Mouse (Mus musculus): ENCODE measurements around the gene Nptxr. TPM values are rescaled to one million over a fixed set of nuclear protein-coding genes. Genes with fewer than 3 reads are reported as not detected.

Gene Nptxr
- polyA plus RNA-seq, 1 experiment from 2014 or later, result 1.2 TPM

DNA sequence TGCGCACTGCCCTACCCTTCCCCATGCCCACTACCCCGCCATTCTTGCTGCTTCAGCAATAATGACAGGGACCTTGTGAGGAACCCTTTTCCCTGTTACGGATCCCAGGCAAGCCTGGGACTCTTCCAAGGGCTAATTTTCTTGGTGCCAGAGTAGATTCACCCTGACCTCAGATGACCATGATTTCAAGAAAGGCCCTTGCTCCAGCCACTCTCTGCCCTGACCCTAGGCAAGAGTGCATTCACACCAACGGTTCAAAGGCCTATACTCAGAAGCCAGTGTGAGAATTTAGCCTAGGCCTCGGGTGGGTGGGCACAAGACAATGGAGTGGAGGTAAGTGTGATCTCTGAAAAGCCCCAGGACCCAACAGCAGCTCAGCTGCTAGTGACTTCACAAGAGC, 24.9 kb upstream of the Nptxr start:
- peaks cover 6% of the 10 kb centered on the region; the same call in 1 of the 2 replicates for H3K4me1 ChIP-seq (ENCODE audit: insufficient read depth, low read depth, low read length)
- DNase-seq (ENCODE audit: low spot score) (no peak), ATAC-seq (no peak)
- no peak overlapping the region for H3K4me3 ChIP-seq (ENCODE audit: low read depth, low read length)
- TF ChIP-seq CTCF (IDR thresholded peaks at IDR 0.05) (no peak), EP300 (IDR thresholded peaks at IDR 0.05) (no peak)
- H3K4me2 ChIP-seq (replicated peaks; ENCODE audit: low read depth, low read length), result no peak overlapping the region
- peaks cover 7% of the 10 kb centered on the region; the same call in 1 of the 2 replicates for H3K36me3 ChIP-seq (ENCODE audit: insufficient read depth, low read length)
- H3K9ac ChIP-seq (replicated peaks; ENCODE audit: low read depth), result no peak overlapping the region
- H3K27me3 ChIP-seq (replicated peaks; ENCODE audit: insufficient read depth, low read length), result no peaks in the 10 kb centered on the region
- 81% methylated on average over 5 of the region's 5 CpGs for WGBS
- no peaks in the 10 kb centered on the region for H3K9me3 ChIP-seq (ENCODE audit: low read length)
- no peak overlapping the region for H3K27ac ChIP-seq (ENCODE audit: low read length)

DNA sequence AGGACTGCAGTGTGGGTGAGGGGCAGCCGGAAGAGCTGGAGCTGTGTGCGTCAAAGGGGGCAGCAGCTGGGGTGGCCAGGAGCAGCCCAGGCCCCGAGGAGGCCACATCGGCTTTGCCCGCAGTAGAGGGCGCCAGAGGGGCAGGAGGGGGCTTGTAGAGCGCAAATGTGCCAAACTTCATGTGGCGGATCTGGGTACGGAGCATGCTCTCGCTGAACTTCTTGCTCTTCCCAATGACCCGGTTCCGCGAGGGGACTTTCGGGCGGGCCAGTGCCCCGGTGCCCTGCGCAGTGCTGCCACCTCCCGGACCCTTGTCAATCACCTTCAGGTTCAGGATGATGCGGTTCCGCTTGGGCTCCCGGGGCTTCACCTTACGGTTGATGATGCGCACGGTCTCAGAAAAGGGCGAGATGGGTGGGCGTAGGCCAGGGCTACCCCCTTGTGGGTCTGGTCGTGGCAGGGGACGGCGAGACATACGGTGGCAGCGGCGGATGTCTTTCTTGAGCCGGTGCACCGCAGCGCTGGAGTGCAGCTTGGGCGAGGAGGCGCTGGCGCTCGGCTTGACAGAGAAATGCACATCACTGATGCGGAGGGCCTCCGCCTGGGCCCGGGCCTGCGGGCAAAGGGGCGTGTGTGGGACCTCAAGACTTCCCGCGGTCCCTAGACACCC, 23.9 kb upstream of the Nptxr start:
- H3K27me3 ChIP-seq (replicated peaks; ENCODE audit: insufficient read depth, low read length), result no peaks in the 10 kb centered on the region
- TF ChIP-seq CTCF (IDR thresholded peaks at IDR 0.05), result peak; percentile 61
- no peak for TF ChIP-seq EP300 (IDR thresholded peaks at IDR 0.05)
- WGBS, result 61% methylated on average over 43 of the region's 46 CpGs
- no peak overlapping the region for H3K4me2 ChIP-seq (replicated peaks; ENCODE audit: low read depth, low read length)
- no peak overlapping the region for H3K4me3 ChIP-seq (ENCODE audit: low read depth, low read length)
- H3K27ac ChIP-seq (ENCODE audit: low read length), result no peak overlapping the region
- H3K9ac ChIP-seq (replicated peaks; ENCODE audit: low read depth), result no peak overlapping the region
- DNase-seq (ENCODE audit: low spot score) (no peak), ATAC-seq (no peak)
- H3K36me3 ChIP-seq (ENCODE audit: insufficient read depth, low read length), result peaks cover 7% of the 10 kb centered on the region; the same call in 1 of the 2 replicates
- H3K4me1 ChIP-seq (ENCODE audit: insufficient read depth, low read depth, low read length), result peaks cover 6% of the 10 kb centered on the region; the same call in 1 of the 2 replicates
- H3K9me3 ChIP-seq (ENCODE audit: low read length), result no peaks in the 10 kb centered on the region

DNA sequence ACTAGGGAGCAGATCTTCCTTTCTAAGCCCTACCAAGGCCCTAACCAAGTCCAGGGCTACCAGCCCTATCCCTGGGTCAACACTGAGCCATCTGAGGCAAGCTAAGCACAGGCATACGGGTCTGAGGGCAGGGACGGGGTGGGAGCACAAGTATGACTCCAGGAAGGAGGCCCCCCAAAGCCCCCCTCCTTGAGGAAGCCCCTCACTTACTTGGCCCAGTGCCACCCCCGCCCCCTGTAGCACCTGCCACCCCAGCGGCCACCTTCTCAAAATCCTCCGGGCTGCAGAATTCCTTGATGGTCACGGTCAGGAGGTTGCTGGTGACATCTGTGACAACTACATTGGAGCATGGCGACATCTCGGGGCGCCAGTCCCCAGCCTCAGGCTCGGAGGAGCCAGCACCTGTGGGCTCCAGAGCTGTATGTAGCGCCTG, 23.2 kb upstream of the Nptxr start:
- DNase-seq (ENCODE audit: low spot score) (no peak), ATAC-seq (no peak)
- Histone ChIP-seq H3K36me3 (ENCODE audit: insufficient read depth, low read length) (peaks cover 7% of the 10 kb centered on the region; the same call in 1 of the 2 replicates), H3K9me3 (ENCODE audit: low read length) (no peaks in the 10 kb centered on the region), H3K27me3 (replicated peaks; ENCODE audit: insufficient read depth, low read length) (no peaks in the 10 kb centered on the region), H3K9ac (replicated peaks; ENCODE audit: low read depth) (no peak overlapping the region), H3K4me3 (ENCODE audit: low read depth, low read length) (no peak overlapping the region), H3K4me2 (replicated peaks; ENCODE audit: low read depth, low read length) (no peak overlapping the region), H3K4me1 (ENCODE audit: insufficient read depth, low read depth, low read length) (peaks cover 6% of the 10 kb centered on the region; the same call in 1 of the 2 replicates), H3K27ac (ENCODE audit: low read length) (no peak overlapping the region)
- TF ChIP-seq EP300 (IDR thresholded peaks at IDR 0.05) (no peak), CTCF (IDR thresholded peaks at IDR 0.05) (no peak)
- 81% methylated on average over 11 of the region's 11 CpGs for WGBS

DNA sequence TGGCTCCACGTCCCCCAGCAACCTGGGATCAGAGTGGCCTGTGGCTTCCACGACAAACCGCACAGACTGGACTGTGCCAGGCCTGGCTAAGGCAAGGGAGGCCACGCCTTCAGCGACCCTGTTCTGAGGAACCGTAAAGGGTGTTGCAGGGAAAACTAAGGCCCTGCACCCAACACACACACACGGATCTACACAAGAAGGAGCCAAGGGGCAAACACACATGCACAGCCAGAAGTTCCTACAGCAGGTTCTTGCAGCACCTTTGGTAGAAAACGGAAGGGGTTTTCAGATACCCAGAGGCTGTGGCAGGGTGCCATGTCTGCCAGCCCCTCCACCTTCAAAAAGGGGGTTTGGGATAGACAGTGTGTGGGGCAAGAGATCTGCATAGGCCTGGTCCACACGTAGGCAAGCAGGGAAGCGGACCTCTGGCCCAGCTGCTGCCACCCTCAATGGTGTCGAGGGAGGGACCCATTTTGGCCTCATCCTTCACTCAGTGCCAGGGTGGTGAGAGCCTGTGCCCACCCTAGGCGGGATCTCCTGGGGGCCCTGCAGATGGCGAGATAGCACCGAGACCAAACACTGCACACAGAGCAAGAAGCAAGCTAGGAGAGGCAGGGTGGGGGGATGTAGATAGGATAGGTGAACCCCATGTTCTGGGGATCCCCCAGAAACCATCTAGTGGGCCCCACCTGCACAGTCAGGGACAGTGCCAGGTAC, 22.7 kb upstream of the Nptxr start:
- 77% methylated on average over 14 of the region's 14 CpGs for WGBS
- no peak overlapping the region for H3K9ac ChIP-seq (replicated peaks; ENCODE audit: low read depth)
- H3K4me1 ChIP-seq (ENCODE audit: insufficient read depth, low read depth, low read length), result peaks cover 6% of the 10 kb centered on the region; the same call in 1 of the 2 replicates
- no peak overlapping the region for H3K4me2 ChIP-seq (replicated peaks; ENCODE audit: low read depth, low read length)
- no peak overlapping the region for H3K4me3 ChIP-seq (ENCODE audit: low read depth, low read length)
- H3K36me3 ChIP-seq (ENCODE audit: insufficient read depth, low read length), result peaks cover 7% of the 10 kb centered on the region; the same call in 1 of the 2 replicates
- no peaks in the 10 kb centered on the region for H3K27me3 ChIP-seq (replicated peaks; ENCODE audit: insufficient read depth, low read length)
- TF ChIP-seq EP300 (IDR thresholded peaks at IDR 0.05) (no peak), CTCF (IDR thresholded peaks at IDR 0.05) (no peak)
- no peaks in the 10 kb centered on the region for H3K9me3 ChIP-seq (ENCODE audit: low read length)
- H3K27ac ChIP-seq (ENCODE audit: low read length), result no peak overlapping the region
- DNase-seq (ENCODE audit: low spot score), result no peak
- no peak for ATAC-seq

DNA sequence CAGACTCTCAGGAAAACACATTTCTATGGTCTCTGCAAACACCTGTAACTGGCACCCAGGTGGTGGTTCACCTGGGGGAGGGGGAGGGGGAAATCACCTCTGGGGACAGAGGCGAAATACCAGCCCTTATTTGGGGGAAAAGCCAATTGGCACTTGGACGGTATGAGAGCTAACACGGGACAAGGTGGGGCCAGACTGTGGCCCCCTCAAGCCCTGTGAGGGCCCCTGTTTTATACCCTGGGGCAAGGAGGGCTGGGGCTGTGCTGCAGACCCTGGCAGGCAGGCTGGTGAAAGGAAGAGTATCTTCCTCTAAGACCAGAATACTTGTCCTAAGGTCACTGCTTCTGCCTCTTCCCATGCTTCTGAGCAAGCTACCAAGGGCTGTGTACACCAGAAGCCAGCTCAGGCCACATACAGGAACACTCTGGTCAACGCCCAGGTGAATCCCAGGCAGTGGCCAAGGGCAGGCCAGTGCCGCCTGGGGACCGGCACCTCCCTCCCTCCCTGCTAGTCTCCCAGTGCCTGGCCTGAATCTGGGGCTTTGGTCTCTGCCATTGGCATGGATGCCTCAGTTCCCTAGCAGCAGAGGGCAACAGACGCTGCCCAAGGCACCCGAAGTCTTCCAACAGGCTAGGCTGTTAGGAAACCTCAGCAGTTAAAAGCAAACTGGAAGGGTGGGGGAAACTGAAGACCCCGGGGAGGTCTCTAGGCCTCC, 21.8 kb upstream of the Nptxr start:
- no peak for DNase-seq (ENCODE audit: low spot score)
- H3K4me3 ChIP-seq (ENCODE audit: low read depth, low read length), result no peak overlapping the region
- H3K27ac ChIP-seq (ENCODE audit: low read length), result no peak overlapping the region
- H3K4me1 ChIP-seq (ENCODE audit: insufficient read depth, low read depth, low read length), result peaks cover 3% of the 10 kb centered on the region; the same call in 1 of the 2 replicates
- no peak overlapping the region for H3K9ac ChIP-seq (replicated peaks; ENCODE audit: low read depth)
- no peaks in the 10 kb centered on the region for H3K9me3 ChIP-seq (ENCODE audit: low read length)
- H3K4me2 ChIP-seq (replicated peaks; ENCODE audit: low read depth, low read length), result no peak overlapping the region
- ATAC-seq, result no peak
- H3K27me3 ChIP-seq (replicated peaks; ENCODE audit: insufficient read depth, low read length), result no peaks in the 10 kb centered on the region
- peaks cover 7% of the 10 kb centered on the region; the same call in 1 of the 2 replicates for H3K36me3 ChIP-seq (ENCODE audit: insufficient read depth, low read length)
- no peak for TF ChIP-seq CTCF (IDR thresholded peaks at IDR 0.05)
- no peak for TF ChIP-seq EP300 (IDR thresholded peaks at IDR 0.05)
- WGBS, result 68% methylated on average over 9 of the region's 9 CpGs

Data from lung, postnatal 0 days (tissue).